Mouse (Mus musculus) G1E (cell line): Measurements from ENCODE around the gene Nrxn3.

Experiments used
- CTCF ChIP-seq: IDR thresholded peaks from 2 replicates; pipeline ENCODE4 v1.5.1; 2012; ENCODE audit warnings: low read depth, low read length, inconsistent platforms, mixed read lengths
- GATA1 ChIP-seq: IDR thresholded peaks from 2 replicates; pipeline ENCODE4 v1.6.1; 2012; ENCODE audit warnings: borderline replicate concordance, low read length, inconsistent platforms, mixed read lengths
- GATA2 ChIP-seq: IDR thresholded peaks from 2 replicates; pipeline ENCODE4 v1.6.1; 2012; ENCODE audit warnings: low read depth, low read length, inconsistent platforms, borderline replicate concordance
- POLR2AphosphoS5 ChIP-seq: IDR thresholded peaks from 2 replicates; pipeline ENCODE4 v1.6.1; 2012; ENCODE audit warnings: low read depth, low read length, inconsistent platforms; ENCODE audit not compliant: insufficient replicate concordance
- TAL1 ChIP-seq: conservative IDR thresholded peaks from 2 replicates; pipeline ENCODE4 v1.6.1; 2012; ENCODE audit warnings: low read depth, low read length, inconsistent platforms, mixed read lengths

- no peak for TF ChIP-seq TAL1
- no peak for TF ChIP-seq CTCF
- TF ChIP-seq GATA1 = no peak
- no peak for TF ChIP-seq POLR2AphosphoS5
- no peak for TF ChIP-seq GATA2
Observed at GRCm38 (mm10) chr12:89436519-89436918, 713.8 kb downstream of the Nrxn3 start.
